Mouse (Mus musculus) left cerebral cortex, postnatal 10 days (tissue): ENCODE measurements around the gene Olfr1506. TPM values are rescaled to one million over a fixed set of nuclear protein-coding genes. Genes with fewer than 3 reads are reported as not detected.
"Not testable (repeated sequence)": the region's sequence is repeated elsewhere in the genome, so short reads cannot be mapped to it uniquely, and the experiment has no call there.

Experiments
- DNase-seq, 2 experiments: peaks; one replicate each; pipeline ENCODE4 v3.0.0; 2021 to 2022; ENCODE audit warnings: low spot score in 2 of 2, mixed read lengths in 1 of 2; ENCODE audit errors: extremely low spot score in 1 of 2
- intact Hi-C: fragments of 180-260 bp; cut with DNase I; formaldehyde crosslinking; loops from one replicate; pipeline ENCODE4 v1.15.1; 2025
- total RNA-seq, 2 experiments: library from RNA; stranded (reverse); gene quantifications; 2 replicates each; pipeline ENCODE4 v1.2.3; 2021

Gene Olfr1506
- total RNA-seq = under 1 TPM in 1 of 2 experiments, not detected in 1; 0.17 TPM

GRCm38 (mm10) chr2:90224393-90224792, at the start of gene Olfr1506:
Gene Olfr1506 (minus strand): TSS chr2:90224493.
- DNase-seq, intact Hi-C loops: not testable (repeated sequence)

- DNase-seq = no peak
- intact Hi-C loops = no loop called here
Observed at GRCm38 (mm10) chr2:90270932-90271331, 46.6 kb upstream of the Olfr1506 start, which contains the start of gene Olfr1271. Gene Olfr1271 (minus strand): TSS chr2:90271032.

- DNase-seq = no peak
- intact Hi-C loops = no loop called here
Observed at GRCm38 (mm10) chr2:90257492-90257891, 33.2 kb upstream of the Olfr1506 start, which contains the start of gene Olfr142. Gene Olfr142 (minus strand): TSS chr2:90257592.

- DNase-seq, intact Hi-C loops: not testable (repeated sequence)
Observed at GRCm38 (mm10) chr2:90199606-90200005, 24.7 kb downstream of the Olfr1506 start.

- intact Hi-C loops, DNase-seq: not testable (repeated sequence)
Observed at GRCm38 (mm10) chr2:90195285-90195684, 29.0 kb downstream of the Olfr1506 start.

- intact Hi-C loops, DNase-seq: not testable (repeated sequence)
Observed at GRCm38 (mm10) chr2:90194750-90195149, 29.5 kb downstream of the Olfr1506 start.

GRCm38 (mm10) chr2:90187082-90187481, 37.2 kb downstream of the Olfr1506 start:
- DNase-seq, intact Hi-C loops: not testable (repeated sequence)

GRCm38 (mm10) chr2:90186082-90186481, 38.2 kb downstream of the Olfr1506 start:
- intact Hi-C loops, DNase-seq: not testable (repeated sequence)

Other genes starting within 250 kb of the Olfr1506 start
- gene Olfr1261, start 233.3 kb downstream of the Olfr1506 start, total RNA-seq = not detected
- not detected for gene Olfr1262, start 224.3 kb downstream of the Olfr1506 start, total RNA-seq
- not detected for gene Olfr1263, start 212.4 kb downstream of the Olfr1506 start, total RNA-seq
- not detected for gene Olfr1264, start 198.9 kb downstream of the Olfr1506 start, total RNA-seq
- gene Olfr1265, start 189.2 kb downstream of the Olfr1506 start, total RNA-seq = under 1 TPM in 1 of 2 experiments, not detected in 1; 0.08 TPM
- not detected for gene Olfr140, start 160.9 kb downstream of the Olfr1506 start, total RNA-seq
- gene Olfr1269, start 103.1 kb downstream of the Olfr1506 start, total RNA-seq = not detected
- gene Olfr32, start 82.2 kb downstream of the Olfr1506 start, total RNA-seq = not detected
- gene Olfr1270, start 71.4 kb downstream of the Olfr1506 start, total RNA-seq = not detected
- not detected for gene Olfr142, start 33.1 kb upstream of the Olfr1506 start, total RNA-seq
- gene Olfr1271, start 46.5 kb upstream of the Olfr1506 start, total RNA-seq = not detected
- gene Olfr1272, start 68.3 kb upstream of the Olfr1506 start, total RNA-seq = not detected
- not detected for gene Gm13769, start 97.7 kb upstream of the Olfr1506 start, total RNA-seq
- gene Olfr1274-ps, start 174.2 kb upstream of the Olfr1506 start, total RNA-seq = not detected